Mouse (Mus musculus) spleen, adult 2 months (tissue): ENCODE results near the gene Hsd17b6. TPM values are rescaled to one million over a fixed set of nuclear protein-coding genes. Genes with fewer than 3 reads are reported as not detected.

ENCODE experiments used
- DNase-seq, 2 experiments: peaks; one replicate each; pipeline versions ENCODE4 v3.0.0 to v3.0.0-alpha.2; 2012 to 2021; ENCODE audit warnings: low spot score in 2 of 2, low read depth in 1 of 2
- H3K27ac ChIP-seq: fragments of 200-500 bp; 2 replicates; pipeline ENCODE4 v1.5.1; 2012; ENCODE audit warnings: low read length, inconsistent platforms; ENCODE audit not compliant: insufficient read depth
- H3K27me3 ChIP-seq: fragments of 200-500 bp; 2 replicates; pipeline ENCODE4 v1.6.1; 2012; ENCODE audit warnings: mild to moderate bottlenecking, moderate library complexity, low read length, inconsistent platforms; ENCODE audit not compliant: control insufficient read depth, insufficient read depth
- H3K36me3 ChIP-seq: fragments of 200-500 bp; 2 replicates; pipeline ENCODE4 v1.6.1; 2012; ENCODE audit warnings: mild to moderate bottlenecking, low read length, inconsistent platforms; ENCODE audit not compliant: control insufficient read depth, insufficient read depth
- H3K4me1 ChIP-seq: fragments of 200-500 bp; 2 replicates; pipeline ENCODE4 v1.6.1; 2011; ENCODE audit warnings: inconsistent platforms; ENCODE audit not compliant: control insufficient read depth, insufficient read depth, insufficient read length
- H3K4me3 ChIP-seq: fragments of 200-500 bp; 2 replicates; pipeline ENCODE4 v1.5.1; 2011; ENCODE audit warnings: mild to moderate bottlenecking, inconsistent platforms; ENCODE audit not compliant: insufficient read depth, insufficient read length; ENCODE audit errors: extremely low read depth
- CTCF ChIP-seq: fragments of 200-500 bp; IDR thresholded peaks from 2 replicates; pipeline ENCODE4 v1.5.1; 2011; ENCODE audit warnings: mild to moderate bottlenecking, inconsistent platforms; ENCODE audit not compliant: insufficient read depth, insufficient read length, insufficient replicate concordance; ENCODE audit errors: extremely low read depth
- POLR2A ChIP-seq: fragments of 200-500 bp; IDR thresholded peaks from 2 replicates; pipeline ENCODE4 v1.6.1; 2011; ENCODE audit warnings: low read depth, low read length, inconsistent platforms
- WGBS: fragments of 180-500 bp; shearing (Covaris S2); methylation state at CpG from one replicate; pipeline ENCODE4 v1.1.7; 2018; 5-methylcytosine and 5-hydroxymethylcytosine counted together
- polyA plus RNA-seq: library from polyadenylated mRNA; depleted of rRNA; stranded (reverse); fragments of >200 nt; gene quantifications from 2 replicates; pipeline ENCODE4 v1.2.3, GENCODE M21; 2012

Gene Hsd17b6
- polyA plus RNA-seq, 1 experiment, result not detected

- WGBS, result 71% methylated on average over 3 of the region's 3 CpGs
- no peak overlapping the region for H3K4me3 ChIP-seq
- no peaks in the 10 kb centered on the region for H3K4me1 ChIP-seq
- H3K27ac ChIP-seq, result no peak overlapping the region
- no peak for DNase-seq
- TF ChIP-seq CTCF (no peak), POLR2A (no peak)
- H3K36me3 ChIP-seq, result no peaks in the 10 kb centered on the region
- H3K27me3 ChIP-seq, result no peaks in the 10 kb centered on the region
These were observed 43.4 kb downstream of the Hsd17b6 start for GRCm38 (mm10) chr10:127964004-127964403.

- H3K36me3 ChIP-seq, result no peaks in the 10 kb centered on the region
- no peak overlapping the region for H3K4me3 ChIP-seq
- H3K4me1 ChIP-seq, result no peaks in the 10 kb centered on the region
- 83% methylated on average over 3 of the region's 3 CpGs for WGBS
- TF ChIP-seq CTCF, result no peak
- TF ChIP-seq POLR2A, result no peak
- no peaks in the 10 kb centered on the region for H3K27me3 ChIP-seq
- H3K27ac ChIP-seq, result no peak overlapping the region
- no peak for DNase-seq
These were observed 45.0 kb downstream of the Hsd17b6 start for GRCm38 (mm10) chr10:127962451-127962850.

- no peak for DNase-seq
- no peak overlapping the region for H3K4me3 ChIP-seq
- 89% methylated on average over 7 of the region's 7 CpGs for WGBS
- no peaks in the 10 kb centered on the region for H3K36me3 ChIP-seq
- no peaks in the 10 kb centered on the region for H3K27me3 ChIP-seq
- no peaks in the 10 kb centered on the region for H3K4me1 ChIP-seq
- TF ChIP-seq CTCF, result no peak
- no peak for TF ChIP-seq POLR2A
- H3K27ac ChIP-seq, result no peak overlapping the region
These were observed 48.2 kb downstream of the Hsd17b6 start for GRCm38 (mm10) chr10:127959161-127959679.

GRCm38 (mm10) chr10:127956168-127956816 lies 51.1 kb downstream of the Hsd17b6 start:
- peak; percentile 17 to 48 for DNase-seq
- Histone ChIP-seq H3K27me3 (no peaks in the 10 kb centered on the region), H3K4me3 (no peak overlapping the region), H3K4me1 (no peaks in the 10 kb centered on the region), H3K36me3 (no peaks in the 10 kb centered on the region), H3K27ac (no peak overlapping the region)
- TF ChIP-seq CTCF (peak; percentile 44; the same call in 1 of the 2 replicates), POLR2A (no peak)
- WGBS, result 62% methylated on average over 16 of the region's 16 CpGs

- DNase-seq, result no peak
- no peak for TF ChIP-seq CTCF
- TF ChIP-seq POLR2A, result no peak
- no peak overlapping the region for H3K27ac ChIP-seq
- H3K4me3 ChIP-seq, result no peak overlapping the region
- 75% methylated on average over 4 of the region's 4 CpGs for WGBS
- H3K4me1 ChIP-seq, result no peaks in the 10 kb centered on the region
- no peaks in the 10 kb centered on the region for H3K36me3 ChIP-seq
- H3K27me3 ChIP-seq, result no peaks in the 10 kb centered on the region
These were observed 52.4 kb downstream of the Hsd17b6 start for GRCm38 (mm10) chr10:127955034-127955433.

- no peak overlapping the region for H3K27ac ChIP-seq
- DNase-seq, result no peak
- no peaks in the 10 kb centered on the region for H3K27me3 ChIP-seq
- no peak overlapping the region for H3K4me3 ChIP-seq
- TF ChIP-seq POLR2A, result no peak
- TF ChIP-seq CTCF, result no peak
- no peaks in the 10 kb centered on the region for H3K36me3 ChIP-seq
- H3K4me1 ChIP-seq, result no peaks in the 10 kb centered on the region
- 66% methylated on average over 4 of the region's 4 CpGs for WGBS
These were observed 55.6 kb downstream of the Hsd17b6 start for GRCm38 (mm10) chr10:127951821-127952220.

GRCm38 (mm10) chr10:127951390-127951789 lies 56.0 kb downstream of the Hsd17b6 start:
- H3K36me3 ChIP-seq, result no peaks in the 10 kb centered on the region
- DNase-seq, result no peak
- WGBS, result 85% methylated on average over 9 of the region's 9 CpGs
- H3K4me1 ChIP-seq, result no peaks in the 10 kb centered on the region
- no peak overlapping the region for H3K4me3 ChIP-seq
- no peak for TF ChIP-seq POLR2A
- TF ChIP-seq CTCF, result no peak
- H3K27ac ChIP-seq, result no peak overlapping the region
- H3K27me3 ChIP-seq, result no peaks in the 10 kb centered on the region
